Mouse (Mus musculus) G1E (cell line): ENCODE results near the gene Spocd1.

ENCODE experiments used
- CTCF ChIP-seq: IDR thresholded peaks from 2 replicates; pipeline ENCODE4 v1.5.1; 2012; ENCODE audit warnings: low read depth, low read length, inconsistent platforms, mixed read lengths
- POLR2AphosphoS5 ChIP-seq: IDR thresholded peaks from 2 replicates; pipeline ENCODE4 v1.6.1; 2012; ENCODE audit warnings: low read depth, low read length, inconsistent platforms; ENCODE audit not compliant: insufficient replicate concordance
- TAL1 ChIP-seq: conservative IDR thresholded peaks from 2 replicates; pipeline ENCODE4 v1.6.1; 2012; ENCODE audit warnings: low read depth, low read length, inconsistent platforms, mixed read lengths

DNA sequence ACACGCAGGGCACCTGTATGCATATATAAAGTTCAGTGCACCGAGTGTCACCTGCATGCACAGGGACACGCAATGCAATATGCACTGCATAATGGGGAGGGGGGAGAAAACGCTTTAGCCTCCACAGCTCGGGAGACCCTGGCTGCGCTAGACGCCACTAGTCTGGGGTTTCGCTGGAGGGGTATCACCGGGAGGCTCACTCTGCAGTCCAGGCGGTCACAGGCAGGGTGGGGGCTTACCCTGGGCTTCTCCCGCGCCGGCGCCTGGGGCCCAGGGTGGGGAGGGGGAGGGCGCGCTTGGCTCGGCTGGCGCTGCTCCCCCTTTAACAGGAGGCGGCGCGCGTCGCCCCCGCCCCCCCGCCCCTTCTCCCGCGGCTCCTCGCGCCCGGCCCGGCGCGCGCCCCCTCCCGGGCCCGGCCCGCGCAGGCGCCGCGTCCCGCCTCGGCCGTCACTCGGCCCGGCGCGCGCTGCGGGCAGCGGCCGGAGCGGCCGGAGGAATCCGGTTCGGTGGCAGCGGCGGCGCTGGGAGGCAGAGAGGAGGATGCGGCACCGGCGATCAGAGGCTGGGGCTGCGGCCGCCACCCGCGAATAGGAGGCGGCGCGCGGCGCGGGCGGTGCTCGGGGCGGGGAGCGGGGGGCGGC lies 55.5 kb downstream of the Spocd1 start, which contains the start of gene Adgrb2:
- no peak for TF ChIP-seq CTCF
- no peak for TF ChIP-seq TAL1
- TF ChIP-seq POLR2AphosphoS5 = no peak
